Mouse (Mus musculus) embryonic fibroblast, embryonic 13.5 days (primary cell): ENCODE results near the gene Prelid3b.

Source experiments
- CTCF ChIP-seq: IDR thresholded peaks from 2 replicates; pipeline ENCODE4 v1.5.1; 2011; ENCODE audit warnings: mild to moderate bottlenecking, control low read depth, low read length, moderate library complexity, borderline replicate concordance; ENCODE audit not compliant: insufficient read depth
- POLR2A ChIP-seq: IDR thresholded peaks from 2 replicates; pipeline ENCODE4 v1.6.1; 2011; ENCODE audit warnings: low read depth, mild to moderate bottlenecking, control low read depth, low read length, moderate library complexity

GRCm38 (mm10) chr2:174450353-174450752 lies 22.5 kb downstream of the Prelid3b start, which contains the start of gene Tubb1:
- TF ChIP-seq POLR2A (no peak), CTCF (no peak)
